Mouse (Mus musculus) cortical plate, adult 2 months (tissue): ENCODE measurements around the gene Ebf4. TPM values are rescaled to one million over a fixed set of nuclear protein-coding genes. Genes with fewer than 3 reads are reported as not detected.
"Not testable (repeated sequence)": the region's sequence is repeated elsewhere in the genome, so short reads cannot be mapped to it uniquely, and the experiment has no call there.

Experiments
- H3K27ac ChIP-seq: fragments of 200-500 bp; 2 replicates; pipeline ENCODE4 v1.5.1; 2012; ENCODE audit warnings: low read length, control low read depth, inconsistent platforms; ENCODE audit not compliant: insufficient read depth
- H3K4me1 ChIP-seq: fragments of 200-500 bp; 2 replicates; pipeline ENCODE4 v1.6.1; 2011; ENCODE audit warnings: low read length; ENCODE audit not compliant: control insufficient read depth, insufficient read depth
- H3K4me3 ChIP-seq: fragments of 200-500 bp; 2 replicates; pipeline ENCODE4 v1.5.1; 2011; ENCODE audit warnings: mild to moderate bottlenecking, low read length, control low read depth; ENCODE audit not compliant: insufficient read depth
- CTCF ChIP-seq: fragments of 200-500 bp; IDR thresholded peaks from 2 replicates; pipeline ENCODE4 v1.5.1; 2011; ENCODE audit warnings: mild to moderate bottlenecking, control low read depth, low read length; ENCODE audit not compliant: insufficient read depth; ENCODE audit errors: extremely low read depth
- POLR2A ChIP-seq: fragments of 200-500 bp; IDR thresholded peaks from 2 replicates; pipeline ENCODE4 v1.6.1; 2011; ENCODE audit warnings: mild to moderate bottlenecking, low read length, control low read depth; ENCODE audit not compliant: insufficient read depth; ENCODE audit errors: extremely low read depth
- polyA plus RNA-seq: library from polyadenylated mRNA; depleted of rRNA; stranded (reverse); fragments of >200 nt; gene quantifications from 2 replicates; pipeline ENCODE4 v1.2.3, GENCODE M21; 2012

The Ebf4 gene
- polyA plus RNA-seq, 1 experiment: 13.0 TPM

GRCm38 (mm10) chr2:130365211-130366094 lies 70.5 kb downstream of the Ebf4 start:
- Histone ChIP-seq H3K27ac (no peak overlapping the region), H3K4me3 (no peak overlapping the region), H3K4me1 (no peaks in the 10 kb centered on the region)
- TF ChIP-seq CTCF (no peak), POLR2A (no peak)

- no peak overlapping the region for H3K4me3 ChIP-seq
- TF ChIP-seq POLR2A: no peak
- no peak for TF ChIP-seq CTCF
- no peaks in the 10 kb centered on the region for H3K4me1 ChIP-seq
- H3K27ac ChIP-seq: no peak overlapping the region
Observed at GRCm38 (mm10) chr2:130367386-130367785, 72.4 kb downstream of the Ebf4 start.

- H3K4me3 ChIP-seq, H3K27ac ChIP-seq: not testable (repeated sequence)
Observed at GRCm38 (mm10) chr2:130373026-130373425, 78.1 kb downstream of the Ebf4 start.

DNA sequence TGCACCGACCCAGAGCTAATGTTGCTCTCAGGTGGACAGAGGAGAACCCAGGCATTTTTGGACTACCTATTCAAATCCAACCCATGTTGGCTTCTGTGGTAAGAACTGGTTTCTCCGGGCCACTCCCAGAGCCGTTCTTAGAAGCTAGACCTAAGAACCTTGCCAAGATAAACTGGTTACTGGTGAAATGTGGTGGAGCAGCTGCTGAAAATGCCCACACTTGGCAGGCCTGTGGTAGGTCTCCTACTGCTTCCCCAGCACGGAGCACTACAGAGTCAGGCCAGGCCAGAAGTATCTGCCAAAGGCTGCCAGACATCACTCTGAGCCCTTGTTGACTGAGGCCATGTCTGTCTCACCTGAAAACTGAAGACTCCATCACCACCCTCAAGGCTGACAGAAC lies 80.0 kb downstream of the Ebf4 start:
- no peak overlapping the region for H3K27ac ChIP-seq
- TF ChIP-seq CTCF (no peak), POLR2A (no peak)
- no peak overlapping the region for H3K4me3 ChIP-seq
- H3K4me1 ChIP-seq: no peaks in the 10 kb centered on the region

More at GRCm38 (mm10) chr2:130373026-130373425, 78.1 kb downstream of the Ebf4 start:
- not testable (repeated sequence) for H3K4me1 ChIP-seq

DNA sequence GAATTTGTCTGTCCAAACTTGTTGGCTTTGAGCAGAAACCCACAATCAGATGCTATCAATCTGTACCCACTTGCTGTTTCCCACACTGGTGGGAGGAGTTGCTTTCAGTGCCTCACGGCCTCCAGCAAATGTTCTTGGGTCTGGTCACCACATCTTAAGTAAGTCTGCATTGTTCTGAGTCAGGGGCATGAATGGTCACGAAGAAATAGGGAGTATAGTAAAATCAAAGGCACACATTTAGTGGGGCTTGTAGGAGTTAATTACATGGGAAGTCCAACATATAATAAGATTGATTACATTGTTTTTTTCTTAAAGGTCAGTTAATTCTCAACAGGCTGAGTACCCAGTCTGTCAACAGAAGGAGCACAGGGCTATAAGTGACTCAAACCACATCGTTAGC lies 88.2 kb downstream of the Ebf4 start:
- Histone ChIP-seq H3K4me1 (0 out of 2 replicates have a peak, but pooled peaks cover 2% of the 10 kb centered on the region), H3K27ac (no peak overlapping the region), H3K4me3 (no peak overlapping the region)
- TF ChIP-seq POLR2A (no peak), CTCF (no peak)

- TF ChIP-seq POLR2A: no peak
- TF ChIP-seq CTCF: no peak
- Histone ChIP-seq H3K27ac (no peak overlapping the region), H3K4me3 (no peak overlapping the region), H3K4me1 (0 out of 2 replicates have a peak, but pooled peaks cover 2% of the 10 kb centered on the region)
Observed at GRCm38 (mm10) chr2:130383895-130384294, 88.9 kb downstream of the Ebf4 start.

DNA sequence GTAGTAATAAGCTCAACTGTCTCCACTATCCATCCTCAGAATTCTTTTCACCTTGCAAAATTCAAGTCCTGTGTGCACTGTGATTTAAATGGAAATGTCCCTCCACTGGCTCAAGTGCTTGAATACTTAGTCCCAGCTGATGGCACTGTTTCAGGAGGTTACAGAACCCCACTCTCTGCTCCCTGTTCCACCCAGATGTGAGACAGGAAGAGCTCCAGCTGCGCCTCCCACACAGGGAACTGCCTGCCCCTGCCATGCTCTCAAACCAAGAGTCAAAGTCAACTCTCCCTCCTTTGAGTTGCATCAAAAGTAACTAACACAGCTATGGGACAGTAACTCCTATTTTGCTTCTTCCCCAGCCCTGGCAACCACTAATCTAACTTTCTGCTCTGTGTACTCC lies 91.2 kb downstream of the Ebf4 start:
- Histone ChIP-seq H3K27ac (no peak overlapping the region), H3K4me3 (no peak overlapping the region), H3K4me1 (0 out of 2 replicates have a peak, but pooled peaks cover 2% of the 10 kb centered on the region)
- TF ChIP-seq POLR2A (no peak), CTCF (no peak)

DNA sequence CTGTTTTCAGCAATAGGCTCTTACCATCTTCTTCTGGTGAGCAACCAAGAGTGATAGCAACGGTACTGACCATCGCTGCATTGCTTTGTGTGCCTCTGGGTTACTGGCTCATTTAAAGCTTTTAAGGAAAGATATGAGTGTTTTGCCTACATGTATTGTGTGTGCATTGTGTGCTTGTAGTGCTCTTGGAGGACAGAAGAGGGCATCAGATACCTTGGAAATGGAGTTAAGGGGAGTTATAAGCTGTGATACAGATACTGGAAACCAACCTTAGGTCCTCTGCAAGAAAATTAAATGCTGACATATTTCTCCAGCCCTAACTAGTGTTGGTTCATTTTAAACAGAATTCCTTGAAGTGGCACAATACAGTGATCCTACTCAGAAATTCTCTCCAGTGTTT lies 93.8 kb downstream of the Ebf4 start:
- peak; percentile 14; the same call in 1 of the 2 replicates for TF ChIP-seq CTCF
- TF ChIP-seq POLR2A: no peak
- Histone ChIP-seq H3K27ac (no peak overlapping the region), H3K4me3 (no peak overlapping the region), H3K4me1 (0 out of 2 replicates have a peak, but pooled peaks cover 2% of the 10 kb centered on the region)

DNA sequence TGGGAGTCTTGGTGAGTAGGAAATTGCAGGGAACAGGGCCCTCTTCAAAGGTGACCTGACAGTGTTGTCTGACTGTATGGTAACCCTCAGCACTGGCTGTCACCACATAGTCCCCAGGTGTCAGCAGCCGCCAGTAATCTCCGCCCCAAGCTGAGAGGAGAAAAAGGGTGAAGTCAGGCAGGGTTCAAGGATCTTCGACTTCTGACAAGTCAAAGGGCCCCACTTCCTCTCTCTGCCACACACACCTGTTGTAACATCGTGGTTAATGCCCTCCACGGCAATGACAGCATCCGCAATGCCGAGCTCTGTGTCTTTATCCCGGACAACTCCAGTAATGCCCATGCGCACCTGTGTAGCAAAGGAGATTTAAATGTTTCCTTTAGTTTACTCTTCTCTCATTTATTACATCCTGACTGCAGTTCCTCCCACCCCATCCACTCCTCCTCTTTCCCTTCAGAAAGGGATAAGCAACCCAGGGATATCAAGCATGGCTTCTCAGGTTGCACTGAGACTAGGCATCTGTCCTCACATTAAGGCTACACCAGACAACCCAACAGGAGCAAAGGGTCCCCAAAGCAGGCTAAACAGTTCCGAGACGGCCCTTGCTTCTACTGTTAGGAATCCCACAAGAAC lies 96.1 kb downstream of the Ebf4 start:
- no peak overlapping the region for H3K27ac ChIP-seq
- no peak overlapping the region for H3K4me3 ChIP-seq
- TF ChIP-seq POLR2A (no peak), CTCF (no peak)
- H3K4me1 ChIP-seq: no peaks in the 10 kb centered on the region

- TF ChIP-seq CTCF: no peak
- TF ChIP-seq POLR2A: no peak
- H3K4me3 ChIP-seq: no peak overlapping the region
- no peaks in the 10 kb centered on the region; the same call in 1 of the 2 replicates for H3K4me1 ChIP-seq
- H3K27ac ChIP-seq: no peak overlapping the region
Observed at GRCm38 (mm10) chr2:130392836-130393235, 97.9 kb downstream of the Ebf4 start.
